Mouse (Mus musculus) heart, embryonic 13.5 days (tissue): ENCODE data around the gene Mllt6. TPM values are rescaled to one million over a fixed set of nuclear protein-coding genes. Genes with fewer than 3 reads are reported as not detected.
A peak's percentile ranks its signal among the peaks of the same experiment; 100 is the strongest.
"Not testable (repeated sequence)": the region's sequence is repeated elsewhere in the genome, so short reads cannot be mapped to it uniquely, and the experiment has no call there.

Experiments
- ATAC-seq: fragments of 200-750 bp; cut with Nextera tagmentation; 2 replicates; pipeline ENCODE4 v1.8.0; 2017; ENCODE audit warnings: moderate TSS enrichment; ENCODE audit not compliant: insufficient number of reproducible peaks, low FRiP score, low TSS enrichment; ENCODE audit errors: extremely low read depth
- H3K27ac ChIP-seq: fragments of 300-500 bp; sonication (generic); replicated peaks from 2 replicates; pipeline ENCODE4 v1.5.1; 2015; ENCODE audit warnings: moderate library complexity, mild to moderate bottlenecking, inconsistent platforms
- H3K27me3 ChIP-seq: fragments of 300-500 bp; sonication (generic); replicated peaks from 2 replicates; pipeline ENCODE4 v1.6.1; 2015; ENCODE audit warnings: mild to moderate bottlenecking, inconsistent platforms
- H3K36me3 ChIP-seq: fragments of 300-500 bp; sonication (generic); 2 replicates; pipeline ENCODE4 v1.6.1; 2015; ENCODE audit warnings: mild to moderate bottlenecking, inconsistent platforms
- H3K4me1 ChIP-seq: fragments of 300-500 bp; sonication (generic); 2 replicates; pipeline ENCODE4 v1.6.1; 2015; ENCODE audit warnings: inconsistent platforms
- H3K4me2 ChIP-seq: fragments of 300-500 bp; sonication (generic); 2 replicates; pipeline ENCODE4 v1.6.1; 2015; ENCODE audit warnings: inconsistent platforms, mild to moderate bottlenecking, moderate library complexity
- H3K4me3 ChIP-seq: fragments of 300-500 bp; sonication (generic); 2 replicates; pipeline ENCODE4 v1.5.1; 2015; ENCODE audit warnings: moderate library complexity, mild to moderate bottlenecking, inconsistent platforms
- H3K9ac ChIP-seq: fragments of 300-500 bp; sonication (generic); 2 replicates; pipeline ENCODE4 v1.6.1; 2015; ENCODE audit warnings: inconsistent platforms, mild to moderate bottlenecking, moderate library complexity
- H3K9me3 ChIP-seq: fragments of 300-500 bp; sonication (generic); 2 replicates; pipeline ENCODE4 v1.6.1; 2016; ENCODE audit warnings: inconsistent platforms
- WGBS: fragments of 180-500 bp; shearing (Covaris S2); methylation state at CpG from one replicate; pipeline ENCODE4 v1.1.7; 2015; ENCODE audit warnings: mixed read lengths; 5-methylcytosine and 5-hydroxymethylcytosine counted together
- polyA plus RNA-seq: library from polyadenylated mRNA; unstranded; fragments of >200 nt; fragmentation: Nextera tagmentation; extraction: Ambion mirVana; gene quantifications from 2 replicates; pipeline ENCODE4 v1.2.1, GENCODE M21; 2015

Gene Mllt6
- polyA plus RNA-seq, 1 experiment from 2014 or later = 1.9 TPM

DNA sequence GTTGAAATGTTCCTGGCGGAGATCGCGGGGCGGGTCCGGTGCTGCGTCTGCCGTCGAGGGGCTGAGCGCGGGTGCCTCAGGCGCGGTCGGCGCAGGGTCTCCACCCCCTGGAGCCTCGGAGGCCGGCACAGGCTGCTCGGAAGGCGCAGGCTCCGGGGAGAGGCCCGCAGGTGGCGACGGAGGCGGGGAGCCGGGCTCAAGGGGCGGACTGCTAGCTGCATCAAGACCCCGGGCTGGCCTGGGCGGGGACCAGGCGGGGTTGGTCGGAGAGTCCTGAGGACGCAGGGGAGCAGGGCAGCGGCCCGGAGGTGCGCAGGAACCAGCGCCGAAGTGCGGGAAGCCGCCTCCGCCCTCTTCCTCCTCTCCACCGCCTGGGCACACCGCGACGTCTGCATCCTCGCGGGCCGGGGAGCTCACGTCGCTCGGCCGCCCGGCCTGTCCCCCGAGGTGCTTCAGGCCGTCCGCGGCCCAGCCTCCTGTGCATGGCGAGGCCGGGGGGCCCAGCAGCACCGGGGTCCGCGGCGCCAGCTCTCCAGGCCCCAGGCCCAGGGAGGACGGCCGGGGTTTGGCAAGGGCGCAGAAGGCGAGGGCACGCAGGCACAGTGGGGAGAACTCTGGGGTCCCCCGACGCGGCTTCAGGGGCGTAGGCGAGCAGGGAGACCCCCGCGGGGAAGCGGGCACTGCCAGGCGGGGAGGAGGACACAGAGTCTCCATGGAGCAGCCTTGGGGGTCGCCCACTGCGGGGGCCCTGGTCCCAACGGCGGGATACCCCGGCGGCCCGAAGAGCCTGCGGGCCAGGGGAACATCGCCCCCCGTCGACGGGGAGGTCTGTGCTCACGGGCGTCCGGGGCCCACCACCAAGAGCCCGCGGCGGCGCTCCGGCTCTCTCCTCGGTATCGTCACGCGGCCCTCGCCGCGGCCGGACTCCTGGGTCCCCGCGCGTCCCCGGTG is 34.4 kb upstream of the Mllt6 start:
- no peak for ATAC-seq
- Histone ChIP-seq H3K4me3 (peak overlapping the region; percentile 69), H3K27ac (no peak overlapping the region), H3K36me3 (no peaks in the 10 kb centered on the region), H3K27me3 (peaks cover 85% of the 10 kb centered on the region), H3K4me1 (peaks cover 34% of the 10 kb centered on the region), H3K9ac (peak overlapping the region; percentile 87), H3K4me2 (peak overlapping the region; percentile 90), H3K9me3 (no peaks in the 10 kb centered on the region)
- under 1% methylated on average over 92 of the region's 106 CpGs for WGBS

DNA sequence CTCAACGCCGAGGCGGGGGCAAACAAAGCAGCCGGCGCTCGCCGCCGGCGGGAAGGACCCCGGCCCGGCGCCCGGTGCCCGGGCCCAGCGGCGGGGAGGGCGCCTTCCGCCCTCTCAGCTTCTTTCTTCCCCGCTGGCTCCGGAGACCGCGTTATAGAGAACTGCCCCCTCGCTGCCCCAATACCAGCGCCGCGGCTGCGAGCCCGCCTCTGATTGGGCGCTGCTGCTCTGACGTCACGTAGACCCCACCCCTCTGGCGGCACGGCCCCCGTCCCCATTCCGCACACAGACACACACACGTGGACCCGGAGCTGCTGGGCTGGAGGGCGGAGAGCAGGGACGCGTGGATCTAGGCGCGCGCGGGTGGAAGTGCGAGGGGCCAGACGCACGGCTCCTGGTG is 33.6 kb upstream of the Mllt6 start, which contains the start of gene Epop:
TSS of gene Epop (minus strand) at position 127 of the 400 bp plus-strand sequence.
- Histone ChIP-seq H3K4me1 (peaks cover 34% of the 10 kb centered on the region), H3K9me3 (no peaks in the 10 kb centered on the region), H3K27ac (no peak within 1 kb of the TSS), H3K9ac (peak within 1 kb of the TSS; percentile 87), H3K4me3 (peak within 1 kb of the TSS; percentile 69), H3K36me3 (no peaks in the 10 kb centered on the region), H3K27me3 (peaks cover 78% of the 10 kb centered on the region), H3K4me2 (peak within 1 kb of the TSS; percentile 90)
- WGBS = under 1% methylated on average over 46 of the region's 47 CpGs
- peak; percentile 76 for ATAC-seq

DNA sequence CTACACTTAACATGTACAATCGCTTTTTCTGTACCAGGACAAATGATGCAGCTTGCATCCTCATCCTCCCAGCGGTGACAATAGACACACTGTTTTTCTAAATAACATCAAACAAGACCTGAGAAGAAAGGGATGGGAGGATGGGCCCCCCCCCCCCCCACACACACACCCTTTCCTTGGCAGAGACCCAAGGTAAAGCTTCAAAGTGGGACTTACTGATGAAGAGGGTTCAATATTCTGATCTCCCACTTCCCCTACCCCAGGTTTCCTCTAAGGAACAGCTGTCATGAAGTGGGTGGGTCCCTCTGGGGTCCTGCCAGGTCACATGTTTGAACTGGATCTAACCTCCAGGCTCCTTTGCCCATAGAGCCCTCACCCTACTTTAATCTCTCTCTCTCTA is 32.2 kb upstream of the Mllt6 start:
- 36% methylated on average over 2 of the region's 2 CpGs for WGBS
- Histone ChIP-seq H3K9ac (no peak overlapping the region), H3K27me3 (peaks cover 69% of the 10 kb centered on the region), H3K36me3 (no peaks in the 10 kb centered on the region), H3K27ac (no peak overlapping the region), H3K9me3 (no peaks in the 10 kb centered on the region), H3K4me2 (no peak overlapping the region), H3K4me1 (peaks cover 34% of the 10 kb centered on the region), H3K4me3 (no peak overlapping the region)
- ATAC-seq = no peak

DNA sequence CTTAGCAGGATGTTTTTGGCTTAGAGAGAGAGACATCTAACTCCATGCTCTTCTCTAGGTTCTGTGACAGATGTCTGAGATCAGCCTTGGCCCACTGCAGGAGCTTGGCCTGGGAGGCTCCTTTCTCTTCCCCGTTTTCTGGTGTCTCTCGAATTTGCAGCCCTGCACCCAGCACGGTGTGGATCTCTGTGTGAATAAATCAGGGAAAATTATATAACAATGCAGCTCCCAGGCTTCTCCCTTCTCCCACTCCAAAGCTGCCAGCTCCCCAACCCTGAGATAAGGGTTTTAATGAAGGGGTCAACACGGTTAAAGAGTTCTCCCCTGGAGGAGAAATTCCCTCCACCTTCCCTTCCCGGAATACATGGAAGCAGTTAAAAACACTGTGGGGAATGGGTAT is 31.7 kb upstream of the Mllt6 start:
- Histone ChIP-seq H3K27ac (no peak overlapping the region), H3K4me1 (peaks cover 33% of the 10 kb centered on the region), H3K9ac (no peak overlapping the region), H3K4me3 (no peak overlapping the region), H3K36me3 (no peaks in the 10 kb centered on the region), H3K9me3 (no peaks in the 10 kb centered on the region), H3K27me3 (peaks cover 64% of the 10 kb centered on the region), H3K4me2 (no peak overlapping the region)
- 20% methylated on average over 5 of the region's 5 CpGs for WGBS
- no peak for ATAC-seq

DNA sequence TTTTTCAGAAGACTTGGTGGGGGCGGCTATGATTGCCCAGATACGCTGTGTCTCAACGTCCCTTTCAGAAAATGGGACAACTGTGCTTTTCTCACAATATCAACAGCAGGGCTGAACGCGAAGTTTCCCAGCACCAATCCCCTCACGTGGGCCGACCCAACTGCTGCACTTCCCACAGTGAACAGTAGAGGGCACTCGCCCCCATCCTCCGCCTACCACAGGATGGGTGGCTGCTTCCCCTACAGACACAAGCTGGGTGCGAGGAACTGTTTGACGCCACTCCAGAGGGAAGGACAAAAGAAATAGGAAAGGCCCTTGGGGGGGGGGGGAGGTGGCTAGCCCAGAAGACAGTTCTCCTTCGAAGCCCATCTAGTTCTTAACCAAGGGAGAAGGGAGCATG is 31.3 kb upstream of the Mllt6 start:
- H3K4me3 ChIP-seq = no peak overlapping the region
- peaks cover 60% of the 10 kb centered on the region for H3K27me3 ChIP-seq
- ATAC-seq = no peak
- no peak overlapping the region for H3K4me2 ChIP-seq
- no peak overlapping the region for H3K9ac ChIP-seq
- no peaks in the 10 kb centered on the region for H3K9me3 ChIP-seq
- no peaks in the 10 kb centered on the region for H3K36me3 ChIP-seq
- peaks cover 29% of the 10 kb centered on the region for H3K4me1 ChIP-seq
- 3% methylated on average over 12 of the region's 12 CpGs for WGBS
- H3K27ac ChIP-seq = no peak overlapping the region

GRCm38 (mm10) chr11:97632440-97632839 is 30.8 kb upstream of the Mllt6 start:
- ATAC-seq, H3K27ac ChIP-seq, H3K36me3 ChIP-seq, H3K9me3 ChIP-seq, H3K9ac ChIP-seq, H3K4me2 ChIP-seq, H3K4me3 ChIP-seq: not testable (repeated sequence)
- Histone ChIP-seq H3K4me1 (peaks cover 26% of the 10 kb centered on the region), H3K27me3 (peaks cover 55% of the 10 kb centered on the region)
- 77% methylated on average over 4 of the region's 4 CpGs for WGBS

DNA sequence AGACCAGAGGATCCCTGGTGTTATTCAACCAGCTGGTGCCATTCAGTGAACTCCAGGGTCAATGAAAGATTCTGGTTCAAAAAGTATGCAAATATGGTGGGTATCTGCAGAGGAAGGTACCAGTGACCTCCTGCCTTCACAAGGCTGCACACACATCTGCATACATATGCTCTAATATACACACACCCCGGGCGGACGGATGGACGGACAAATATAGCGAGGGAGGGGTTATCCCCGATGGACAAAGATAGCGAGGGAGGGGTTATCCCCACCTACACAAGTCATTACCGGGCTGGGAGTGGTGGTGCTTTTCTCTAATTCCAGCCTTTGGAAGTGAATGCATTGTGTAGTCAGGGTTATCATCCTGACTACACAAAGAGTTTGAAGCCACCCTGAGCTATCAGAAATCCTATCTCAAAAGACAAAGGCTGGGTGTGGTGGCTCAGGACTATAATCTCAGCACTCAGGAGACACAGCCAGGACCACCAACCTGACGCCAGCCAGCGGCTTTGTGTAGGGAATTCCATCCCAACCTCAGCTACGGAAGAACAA is 27.7 kb upstream of the Mllt6 start:
- H3K36me3 ChIP-seq = no peaks in the 10 kb centered on the region
- H3K9me3 ChIP-seq = no peaks in the 10 kb centered on the region
- H3K4me3 ChIP-seq = no peak overlapping the region
- H3K4me1 ChIP-seq = 0 out of 2 replicates have a peak, but pooled peaks cover 2% of the 10 kb centered on the region
- H3K4me2 ChIP-seq = no peak overlapping the region
- peaks cover 33% of the 10 kb centered on the region for H3K27me3 ChIP-seq
- 70% methylated on average over 11 of the region's 11 CpGs for WGBS
- no peak for ATAC-seq
- no peak overlapping the region for H3K9ac ChIP-seq
- H3K27ac ChIP-seq = no peak overlapping the region

DNA sequence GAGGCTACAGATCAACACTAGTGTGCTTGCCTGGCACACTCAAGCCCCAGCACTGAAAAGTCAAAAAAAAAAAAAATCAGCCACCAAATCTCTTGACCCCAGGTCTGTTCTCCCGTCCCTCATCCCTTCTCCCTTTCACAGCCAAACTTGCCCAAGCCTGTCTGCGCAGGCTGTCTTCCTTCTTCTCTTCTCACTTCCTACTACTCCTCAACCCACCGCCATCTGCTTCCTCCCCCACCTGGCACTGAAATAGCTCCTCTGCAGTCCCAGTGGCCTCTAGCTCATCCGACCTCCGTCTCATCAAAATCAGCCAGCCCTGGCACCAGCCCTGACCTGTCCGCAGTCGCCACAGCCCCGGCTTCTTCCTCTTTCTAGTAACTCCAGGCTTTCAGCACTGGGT is 21.5 kb upstream of the Mllt6 start:
- peaks cover 6% of the 10 kb centered on the region; the same call in 1 of the 2 replicates for H3K9me3 ChIP-seq
- H3K27ac ChIP-seq = no peak overlapping the region
- H3K4me1 ChIP-seq = no peaks in the 10 kb centered on the region
- H3K4me3 ChIP-seq = no peak overlapping the region
- no peak overlapping the region for H3K4me2 ChIP-seq
- H3K36me3 ChIP-seq = no peaks in the 10 kb centered on the region
- H3K9ac ChIP-seq = 0 out of 2 replicates have a peak overlapping the region, but pooled peaks have one; percentile 15
- 0 out of 2 replicates have a peak, but pooled peaks cover 9% of the 10 kb centered on the region for H3K27me3 ChIP-seq
- no peak for ATAC-seq
- WGBS = 41% methylated on average over 8 of the region's 8 CpGs

DNA sequence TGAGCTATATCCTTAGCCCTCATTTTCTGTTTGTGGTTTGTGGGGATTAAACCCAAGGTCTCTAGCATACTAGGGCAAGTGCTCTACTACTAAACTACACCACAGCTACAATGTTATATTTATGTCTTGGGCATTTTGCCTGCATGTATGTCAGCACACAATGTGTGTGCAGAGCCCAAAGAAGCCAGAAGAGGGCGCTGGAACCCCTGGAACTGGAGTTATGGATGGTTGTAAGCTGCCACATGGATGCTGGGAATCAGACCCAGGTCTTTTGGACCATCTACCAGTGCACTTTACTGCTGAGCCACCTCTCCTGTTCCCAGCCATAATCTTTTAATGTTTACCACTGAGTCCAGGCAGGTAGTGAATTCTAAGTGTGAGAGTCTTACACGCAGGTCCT is 20.5 kb upstream of the Mllt6 start:
- Histone ChIP-seq H3K4me2 (no peak overlapping the region), H3K27me3 (0 out of 2 replicates have a peak, but pooled peaks cover 7% of the 10 kb centered on the region), H3K27ac (no peak overlapping the region), H3K4me3 (no peak overlapping the region), H3K36me3 (no peaks in the 10 kb centered on the region), H3K9me3 (peaks cover 6% of the 10 kb centered on the region; the same call in 1 of the 2 replicates), H3K4me1 (no peaks in the 10 kb centered on the region), H3K9ac (no peak overlapping the region)
- 46% methylated on average over 2 of the region's 2 CpGs for WGBS
- ATAC-seq = no peak

DNA sequence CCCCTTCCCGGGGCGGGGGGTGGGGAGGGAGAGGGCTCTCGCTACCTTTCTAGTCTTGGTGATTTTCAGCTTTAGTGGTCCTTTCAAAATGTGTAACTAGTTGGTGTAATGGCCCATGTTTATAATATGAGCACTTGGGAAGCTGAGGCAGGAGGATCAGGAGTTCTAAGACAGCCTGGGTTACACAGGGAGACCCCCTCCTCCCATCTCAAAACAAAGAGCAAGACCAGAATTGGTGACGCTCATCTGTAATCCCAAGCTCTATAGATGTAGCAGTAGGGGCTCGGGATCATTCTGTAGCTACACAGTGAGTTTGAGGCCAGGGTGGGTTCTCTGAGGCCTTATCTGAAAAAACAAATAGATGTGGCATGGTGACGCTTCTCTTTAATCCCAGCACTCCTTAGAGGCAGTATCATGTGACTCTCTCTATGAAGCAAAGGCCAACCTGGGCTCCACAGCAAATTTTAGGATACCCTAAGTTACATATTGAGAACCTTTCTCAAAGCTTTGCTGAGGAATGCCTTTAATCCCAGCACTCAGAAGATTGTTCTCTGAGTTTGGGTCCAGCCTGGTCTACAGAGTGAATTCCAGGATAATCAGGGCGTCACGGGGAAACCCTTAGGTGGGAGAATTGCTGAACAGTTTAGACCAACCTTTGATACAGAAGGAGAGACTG is 19.7 kb upstream of the Mllt6 start:
- 68% methylated on average over 8 of the region's 8 CpGs for WGBS
- Histone ChIP-seq H3K4me2 (no peak overlapping the region), H3K36me3 (no peaks in the 10 kb centered on the region), H3K9me3 (peaks cover 6% of the 10 kb centered on the region; the same call in 1 of the 2 replicates), H3K4me3 (no peak overlapping the region), H3K4me1 (no peaks in the 10 kb centered on the region), H3K27ac (no peak overlapping the region), H3K27me3 (0 out of 2 replicates have a peak, but pooled peaks cover 2% of the 10 kb centered on the region), H3K9ac (no peak overlapping the region)
- no peak for ATAC-seq

DNA sequence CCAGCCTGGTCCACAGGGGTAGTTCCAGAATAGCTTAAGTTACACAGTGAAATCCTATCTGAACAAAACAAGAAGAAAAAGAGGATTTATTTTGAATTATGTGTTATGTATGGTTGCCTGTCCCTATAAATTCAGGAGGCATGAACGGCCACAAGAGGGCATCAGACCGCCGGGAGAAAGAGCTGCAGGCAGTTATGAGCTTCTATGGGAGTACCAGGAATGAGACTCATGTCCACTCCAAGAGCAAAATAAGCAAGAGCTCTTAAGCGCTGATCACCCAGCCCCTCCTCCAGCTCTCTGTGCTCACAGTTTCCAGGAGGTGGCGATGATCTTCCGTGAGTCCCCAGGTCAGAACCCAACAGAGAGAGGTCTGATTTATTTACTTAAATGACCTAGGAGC is 18.4 kb upstream of the Mllt6 start:
- Histone ChIP-seq H3K36me3 (no peaks in the 10 kb centered on the region), H3K4me1 (no peaks in the 10 kb centered on the region), H3K4me2 (no peak overlapping the region), H3K4me3 (no peak overlapping the region), H3K9me3 (peaks cover 6% of the 10 kb centered on the region; the same call in 1 of the 2 replicates), H3K9ac (no peak overlapping the region), H3K27me3 (no peaks in the 10 kb centered on the region), H3K27ac (no peak overlapping the region)
- no peak for ATAC-seq
- WGBS = 3% methylated on average over 6 of the region's 6 CpGs
